Mouse (Mus musculus): ENCODE data around the gene Nxf1. TPM values are rescaled to one million over a fixed set of nuclear protein-coding genes. Genes with fewer than 3 reads are reported as not detected.
"Not testable (repeated sequence)": the region's sequence is repeated elsewhere in the genome, so short reads cannot be mapped to it uniquely, and the experiment has no call there.

The Nxf1 gene
- total RNA-seq, 2 experiments from 2014 or later, result 99.8 to 119 TPM

DNA sequence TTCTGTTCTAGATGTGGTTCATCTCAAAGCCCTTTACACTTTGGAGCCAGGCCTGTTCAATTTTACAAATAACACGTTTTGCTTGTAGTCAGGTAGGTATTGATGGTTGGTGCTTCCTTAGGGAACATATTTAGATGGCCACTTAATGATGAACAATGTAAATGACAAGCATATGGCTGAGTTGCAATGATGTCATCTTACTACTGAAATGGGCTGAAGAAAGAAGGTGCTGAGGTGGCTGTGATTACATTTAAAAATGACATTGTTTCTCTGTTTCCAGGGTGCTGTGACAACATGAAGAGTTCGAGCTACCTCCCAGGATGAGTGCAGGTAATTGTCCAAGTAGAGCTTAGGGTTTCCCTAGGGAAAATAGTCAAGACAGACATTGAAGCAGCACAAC is 32.5 kb upstream of the Nxf1 start:
- DNase-seq, result no peak

DNA sequence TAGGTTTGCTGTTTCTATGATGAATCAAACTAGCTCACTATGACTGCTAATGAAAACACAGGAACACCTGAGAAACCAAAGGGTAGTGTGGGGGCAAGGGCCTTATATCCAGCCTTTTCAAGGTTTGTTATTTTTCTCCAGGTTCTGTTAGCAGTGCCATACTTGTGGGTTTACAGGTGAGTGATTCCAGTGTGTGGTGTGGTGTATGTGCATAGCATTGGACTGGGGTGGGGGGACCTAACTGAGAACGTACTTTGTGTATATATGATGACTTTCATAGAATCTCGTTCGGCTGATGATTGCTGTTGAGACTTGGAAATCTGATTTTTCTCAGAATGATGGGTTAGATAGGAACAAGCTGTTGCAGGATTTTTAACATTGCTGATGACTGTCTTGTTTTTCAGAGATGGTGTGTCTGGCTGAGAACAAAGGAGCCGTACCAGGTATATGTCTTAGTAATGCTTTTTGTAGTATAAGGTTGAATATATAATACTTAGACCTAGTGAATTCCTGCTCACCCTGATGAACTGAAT is 31.7 kb upstream of the Nxf1 start:
- DNase-seq, result no peak

DNA sequence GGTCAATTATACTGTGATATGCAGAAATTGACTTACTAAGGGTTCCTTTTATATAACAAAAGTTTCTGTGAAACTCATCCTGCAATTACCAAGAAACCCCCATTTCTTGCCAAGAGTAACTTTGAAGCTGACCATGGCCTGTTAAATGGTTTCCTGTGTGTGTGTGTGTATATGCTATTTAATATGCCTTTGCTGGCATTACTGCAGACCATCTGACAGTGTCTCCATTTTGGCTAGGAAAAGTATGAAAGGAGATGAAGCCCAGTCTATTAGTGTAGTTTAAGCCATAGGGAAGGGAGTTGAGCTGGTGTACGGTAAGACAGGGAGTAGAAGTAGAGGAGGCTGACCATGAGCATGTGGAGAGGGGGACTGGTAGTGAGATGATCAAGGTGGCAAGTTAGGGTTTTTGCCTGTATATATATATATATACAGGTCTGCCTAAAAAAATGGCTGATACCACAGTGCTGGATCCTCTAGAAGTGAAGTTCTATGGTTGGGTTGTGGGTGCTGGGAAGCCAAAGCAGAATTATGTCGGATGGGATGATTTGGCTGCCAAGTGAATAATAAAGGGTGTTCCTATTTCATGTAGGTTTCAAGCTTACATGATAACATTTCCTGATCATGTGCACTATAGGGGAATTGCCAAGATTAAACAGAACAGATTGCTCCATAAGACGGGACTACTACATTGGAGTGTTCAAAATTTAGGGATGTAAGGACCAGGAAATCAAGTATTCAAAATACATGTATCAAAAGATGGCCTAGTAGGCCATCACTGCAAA is 30.1 kb upstream of the Nxf1 start:
- no peak for DNase-seq

DNA sequence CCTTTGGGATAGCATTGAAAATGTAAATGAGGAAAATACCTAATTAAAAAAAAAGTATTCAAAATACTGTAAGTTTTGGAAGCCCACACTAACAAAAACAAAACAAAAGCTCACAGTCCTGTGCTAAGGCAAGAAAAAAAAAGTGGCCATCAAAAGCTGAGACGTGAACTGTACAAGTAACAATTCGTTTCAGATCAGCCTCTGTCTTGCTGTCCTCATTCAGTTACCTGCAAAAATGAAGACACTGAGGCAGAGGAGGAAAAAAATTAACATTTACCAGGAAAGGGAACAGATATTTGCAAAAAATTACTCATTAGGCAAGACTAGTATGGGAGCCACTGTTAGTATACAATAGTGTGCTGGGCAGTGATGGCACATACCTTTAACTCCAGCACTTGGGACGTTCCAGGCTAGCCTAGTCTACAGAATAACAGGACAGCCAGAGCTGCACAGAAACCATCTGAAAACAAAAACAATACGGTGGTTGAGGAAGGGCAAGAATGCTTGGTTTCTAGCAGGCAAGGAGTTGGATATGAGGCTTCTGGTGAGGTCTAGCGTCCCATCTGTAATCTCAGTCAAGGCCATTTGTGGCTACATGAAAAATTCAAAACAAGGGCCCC is 29.3 kb upstream of the Nxf1 start:
- DNase-seq, result no peak

DNA sequence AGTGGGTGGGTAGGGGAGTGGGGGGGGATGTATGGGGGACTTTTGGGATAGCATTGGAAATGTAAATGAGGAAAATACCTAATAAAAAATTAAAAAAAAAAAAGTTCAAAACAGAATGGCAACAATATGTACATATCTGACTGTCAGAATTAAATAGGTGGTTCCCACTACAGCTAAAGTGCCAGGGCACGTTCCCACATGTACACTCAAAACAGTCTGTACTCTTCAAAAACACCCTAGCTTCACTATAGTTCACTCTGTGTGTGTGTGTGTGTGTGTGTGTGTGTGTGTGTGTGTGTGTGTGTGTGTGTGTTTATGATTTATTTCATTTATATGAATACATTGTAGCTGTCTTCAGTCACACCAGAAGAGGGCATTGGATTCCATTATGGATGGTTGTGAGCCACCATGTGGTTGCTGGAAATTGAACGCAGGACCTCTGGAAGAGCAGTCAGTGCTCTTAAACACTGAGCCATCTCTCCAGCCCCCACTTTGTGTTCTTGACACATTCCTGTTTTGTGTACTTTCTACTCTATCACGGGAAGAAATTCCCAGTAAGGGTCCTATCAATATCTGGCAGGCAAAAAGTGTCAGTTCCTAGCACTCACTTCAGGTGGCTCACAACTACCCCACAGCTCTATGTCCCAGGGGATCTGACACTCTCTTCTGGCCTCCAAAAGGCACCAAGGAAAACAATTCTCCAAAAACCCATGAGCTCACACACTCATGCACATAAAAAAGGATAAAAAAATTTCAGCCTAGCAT is 28.4 kb upstream of the Nxf1 start:
- not testable (repeated sequence) for DNase-seq

DNA sequence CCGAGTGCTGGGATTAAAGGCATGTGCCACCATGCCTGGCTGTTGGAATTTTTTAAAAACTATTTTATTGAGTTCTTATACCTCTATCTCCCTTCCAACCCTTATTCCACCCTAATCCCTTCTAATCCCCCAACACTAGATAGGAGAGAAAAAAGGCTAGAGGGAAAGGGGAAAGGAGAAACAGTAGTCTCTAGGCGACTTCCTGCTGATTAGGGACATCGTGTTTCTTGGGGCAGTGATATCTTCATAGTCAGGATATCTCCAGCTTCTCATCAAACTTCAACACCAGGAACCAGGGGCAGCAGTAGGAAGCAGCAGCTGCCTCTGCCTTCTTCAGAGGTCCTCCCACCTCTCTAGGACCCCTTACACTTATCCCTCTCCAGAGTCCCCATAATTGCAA is 22.5 kb upstream of the Nxf1 start:
- DNase-seq, result no peak

DNA sequence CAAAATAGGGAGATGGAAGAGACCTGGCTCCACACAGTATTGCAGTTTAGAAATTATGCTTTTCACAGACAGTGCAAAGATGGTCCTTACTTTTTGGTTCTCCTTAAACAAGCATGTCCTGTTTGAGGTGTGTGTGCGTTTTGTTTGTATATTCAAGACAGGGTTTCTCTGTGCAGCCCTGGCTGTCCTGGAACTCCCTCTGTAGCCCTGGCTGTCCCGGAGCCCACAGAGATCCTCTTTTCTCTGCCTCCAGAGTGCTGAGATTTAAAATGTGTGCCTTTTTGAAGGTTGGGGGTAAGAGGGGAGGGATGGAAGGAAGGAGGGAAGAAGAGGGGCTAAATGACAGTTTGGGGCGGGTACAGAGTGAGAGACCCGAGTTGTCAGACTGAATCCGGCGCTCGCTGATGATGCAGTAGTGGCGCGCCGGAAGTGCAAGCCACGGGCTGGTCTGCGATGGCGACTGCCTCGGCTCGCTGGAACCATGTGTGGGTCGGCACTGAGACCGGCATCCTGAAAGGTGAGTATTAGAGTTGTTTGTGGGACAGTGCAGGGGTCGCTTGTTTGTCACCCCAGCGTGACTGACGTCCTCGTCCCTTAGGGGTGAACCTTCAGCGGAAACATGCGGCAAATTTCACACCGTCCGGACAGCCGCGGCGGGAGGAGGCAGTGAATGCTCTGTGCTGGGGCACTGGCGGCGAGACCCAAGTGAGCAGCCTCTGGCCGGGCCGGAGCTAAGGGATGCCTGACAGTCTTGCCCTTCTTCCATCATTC is 21.3 kb upstream of the Nxf1 start, which contains the start of gene Wdr74:
TSS of gene Wdr74 (plus strand) at position 439 of the 771 bp plus-strand sequence.
- DNase-seq, result peak; percentile 90 to 92

DNA sequence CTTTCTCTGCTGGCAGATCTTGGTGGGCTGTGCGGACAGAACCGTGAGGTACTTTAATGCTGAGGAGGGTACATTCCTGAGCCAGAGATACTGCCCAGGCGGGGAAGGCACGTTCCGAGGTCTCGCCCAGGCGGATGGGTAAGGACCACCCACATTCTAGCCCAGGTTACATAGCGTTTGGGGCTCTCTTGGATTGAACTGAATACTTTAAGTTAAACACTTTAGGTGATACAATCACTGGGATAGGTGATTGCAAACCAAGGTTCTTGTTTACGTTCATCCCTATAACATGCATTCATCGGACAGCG is 20.8 kb upstream of the Nxf1 start:
- no peak for DNase-seq

DNA sequence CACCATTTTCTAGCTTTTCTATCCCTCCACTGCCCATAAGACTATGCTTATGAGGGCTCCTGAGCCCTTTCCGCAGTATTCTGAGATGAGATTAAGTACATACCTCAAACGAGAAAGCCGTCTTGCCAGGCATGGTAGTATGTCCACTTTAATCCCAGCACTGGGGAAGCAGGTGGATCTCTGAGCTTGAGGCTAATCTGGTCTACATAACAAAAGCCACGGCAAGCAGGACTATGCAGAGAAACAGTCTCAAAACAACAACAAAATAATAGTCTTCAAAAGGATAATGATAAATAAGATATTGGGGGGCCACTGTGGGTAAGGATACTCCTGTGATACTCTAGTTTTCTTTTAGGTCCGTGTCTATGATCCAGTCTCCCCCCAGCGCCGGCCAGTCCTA is 18.0 kb upstream of the Nxf1 start:
- no peak for DNase-seq

DNA sequence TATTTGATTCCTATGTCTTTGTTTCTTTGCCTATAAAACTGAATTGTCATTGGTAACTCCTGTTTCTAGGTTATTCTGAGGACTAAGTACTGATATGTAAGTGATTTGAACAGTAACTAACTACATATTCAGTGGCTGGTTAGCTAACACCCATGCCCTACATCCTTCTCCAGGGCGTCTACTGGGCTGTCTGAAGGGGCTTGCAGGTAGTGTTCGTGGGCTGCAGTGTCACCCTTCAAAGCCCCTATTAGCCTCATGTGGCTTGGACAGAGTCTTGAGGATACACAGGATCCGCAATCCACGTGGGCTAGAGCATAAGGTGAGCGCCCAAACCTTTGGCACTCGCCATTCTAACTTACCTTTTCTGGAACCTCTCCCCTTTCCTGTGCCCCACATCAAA is 17.2 kb upstream of the Nxf1 start:
- no peak for DNase-seq

DNA sequence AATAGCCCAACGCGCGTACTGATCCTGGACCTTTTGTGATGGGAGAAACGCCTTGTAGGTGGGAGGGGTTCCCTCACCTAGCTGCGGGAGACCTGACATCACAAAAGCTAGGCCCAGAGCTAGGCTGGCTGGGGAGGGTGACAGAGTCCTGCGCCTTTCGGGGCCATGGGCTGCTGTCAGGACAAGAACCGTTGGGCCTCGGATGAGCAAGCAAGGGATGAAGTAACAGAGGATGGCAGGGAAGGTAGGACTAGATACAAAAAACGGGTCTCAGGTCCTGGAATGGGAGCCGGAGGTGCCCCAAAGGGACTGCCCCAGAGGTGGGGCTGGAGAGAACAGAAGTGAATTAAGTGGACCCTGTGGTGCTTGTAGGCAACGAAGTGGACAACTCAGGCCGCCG is 16.3 kb upstream of the Nxf1 start, which contains the start of gene 1700092M07Rik:
TSS of gene 1700092M07Rik (plus strand) at position 116 of the 400 bp plus-strand sequence.
- DNase-seq, result no peak

DNA sequence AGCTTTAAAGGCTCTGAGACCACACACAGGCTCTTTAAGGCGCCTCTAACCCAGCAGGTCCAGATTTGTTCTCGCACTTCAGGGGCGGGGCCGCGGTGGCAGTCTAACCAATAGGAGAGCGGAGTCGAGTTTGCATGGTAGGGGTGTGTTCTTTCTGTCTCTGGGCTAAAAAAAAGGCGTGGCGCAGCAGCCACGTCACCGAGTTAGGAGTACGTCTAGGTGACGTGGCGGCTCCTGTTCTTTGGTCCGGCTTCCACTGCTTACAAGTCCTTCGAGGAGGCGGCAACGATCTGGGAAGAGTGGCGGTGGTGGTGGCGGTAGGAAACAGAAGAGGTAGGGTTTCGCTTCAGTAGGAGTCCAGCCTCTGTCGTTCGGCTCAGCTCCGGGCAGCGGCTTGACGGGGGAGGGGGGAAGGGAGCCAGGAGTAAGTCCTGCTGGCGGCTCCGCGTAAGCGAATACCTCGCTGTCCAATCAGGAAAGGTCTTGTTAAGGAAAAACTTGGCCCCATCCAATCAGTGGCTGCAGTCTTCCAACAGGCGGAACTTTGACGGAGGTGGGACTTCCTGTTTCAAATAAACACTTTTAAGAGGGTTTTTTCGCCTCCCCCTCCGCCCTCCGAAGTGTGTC is 15.5 kb upstream of the Nxf1 start, which contains the start of gene Stx5a:
TSS of gene Stx5a (plus strand) at position 171 of the 627 bp plus-strand sequence.
- DNase-seq, result peak; percentile 95

DNA sequence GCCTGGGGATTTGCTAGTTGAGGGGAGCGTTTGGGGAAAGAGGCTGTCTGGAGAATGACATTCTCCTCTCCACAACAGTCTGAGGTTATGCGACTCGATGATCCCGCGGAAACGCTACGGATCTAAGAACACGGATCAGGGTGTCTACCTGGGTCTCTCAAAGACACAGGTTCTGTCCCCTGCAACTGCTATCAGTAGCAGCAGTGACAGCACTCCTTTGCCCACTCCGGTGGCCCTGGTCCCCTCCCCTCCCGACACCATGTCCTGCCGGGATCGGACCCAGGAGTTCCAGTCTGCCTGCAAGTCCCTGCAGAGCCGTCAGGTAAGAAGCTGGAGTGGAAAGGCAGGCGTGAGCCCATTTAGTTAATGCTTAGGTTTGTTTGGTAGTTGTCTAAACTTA is 14.7 kb upstream of the Nxf1 start:
- no peak for DNase-seq

DNA sequence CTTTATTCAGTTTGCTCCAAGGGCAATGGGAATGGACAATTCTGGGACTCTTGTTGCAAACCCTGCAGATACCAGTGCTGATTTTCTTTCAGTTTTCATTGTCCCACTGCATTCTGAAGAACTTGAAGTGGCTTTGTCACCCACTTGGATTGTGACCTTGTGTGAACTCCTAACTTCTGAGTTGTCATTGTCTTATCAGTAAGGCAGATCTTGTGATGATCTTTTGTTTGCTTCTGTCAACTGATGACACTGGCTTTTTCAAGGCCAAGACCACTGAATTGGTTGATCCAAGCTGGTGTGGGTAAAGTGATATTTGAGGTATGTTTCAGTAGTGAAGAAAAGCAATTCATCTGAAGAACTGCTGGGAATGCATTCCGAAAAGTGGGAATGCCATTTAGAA is 11.5 kb upstream of the Nxf1 start:
- no peak for DNase-seq

DNA sequence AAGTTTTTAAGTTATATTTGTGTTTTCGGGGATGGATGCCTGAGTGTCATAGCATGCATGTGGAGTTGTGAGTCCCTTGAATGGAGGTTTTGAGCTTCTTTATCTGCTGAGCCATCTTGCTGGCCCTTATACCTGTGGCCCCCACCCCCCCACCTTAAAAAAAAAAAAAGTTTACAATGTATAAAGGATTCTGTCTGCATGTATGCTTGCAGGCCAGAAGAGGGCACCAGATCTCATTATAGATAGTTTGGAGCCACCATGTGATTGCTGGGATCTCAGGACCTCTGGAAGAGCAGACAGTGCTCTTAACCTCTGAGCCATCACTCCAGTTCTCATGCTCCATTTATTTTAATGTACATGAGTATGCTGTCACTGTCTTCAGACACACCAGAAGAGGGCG is 9.5 kb upstream of the Nxf1 start:
- no peak for DNase-seq

DNA sequence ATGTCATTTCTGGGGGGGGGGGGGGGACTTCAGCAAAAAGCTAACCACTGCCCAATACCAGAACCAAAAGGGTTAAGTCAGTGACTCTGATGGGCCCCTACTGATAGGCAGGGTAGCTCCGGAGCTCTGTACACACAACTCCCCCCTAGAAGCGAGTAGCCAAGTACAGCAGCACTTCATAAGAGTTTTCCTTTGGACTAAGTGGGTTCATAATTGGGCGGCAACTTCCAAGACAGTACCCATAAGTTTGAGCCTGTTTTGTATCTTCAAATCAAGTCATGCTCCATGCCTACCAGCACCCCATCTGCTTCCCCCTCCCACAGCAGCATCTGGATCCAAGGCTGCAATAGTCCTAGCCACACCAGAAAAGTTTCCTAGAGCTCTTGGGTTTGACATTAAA is 1.2 kb upstream of the Nxf1 start:
- DNase-seq, result no peak

DNA sequence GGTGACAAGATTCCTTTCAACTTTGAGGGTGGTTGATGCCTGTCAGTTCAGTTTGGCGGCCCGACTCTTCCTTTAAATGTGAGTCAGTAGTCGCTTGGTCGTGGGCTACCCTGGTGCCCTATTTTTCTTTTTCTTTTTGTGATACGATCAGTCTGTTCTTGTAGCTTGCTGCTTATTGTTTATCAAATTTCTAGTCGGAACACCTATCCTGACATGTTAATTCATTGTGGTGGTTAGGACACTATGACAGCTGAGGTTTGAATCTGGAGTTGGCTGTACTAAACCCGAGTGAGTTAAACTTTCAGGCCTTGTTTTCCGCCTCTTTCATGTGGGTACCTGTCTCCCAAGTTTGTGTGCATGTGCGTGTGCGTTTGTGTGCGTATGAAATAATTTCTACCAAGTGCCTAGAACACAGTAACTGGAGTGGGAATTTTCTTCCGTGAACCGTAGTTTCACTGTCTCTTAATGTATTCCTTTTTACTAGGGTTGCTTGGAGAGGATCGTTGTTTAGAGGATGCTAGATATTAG is 662 bp downstream of the Nxf1 start:
- DNase-seq, result no peak

DNA sequence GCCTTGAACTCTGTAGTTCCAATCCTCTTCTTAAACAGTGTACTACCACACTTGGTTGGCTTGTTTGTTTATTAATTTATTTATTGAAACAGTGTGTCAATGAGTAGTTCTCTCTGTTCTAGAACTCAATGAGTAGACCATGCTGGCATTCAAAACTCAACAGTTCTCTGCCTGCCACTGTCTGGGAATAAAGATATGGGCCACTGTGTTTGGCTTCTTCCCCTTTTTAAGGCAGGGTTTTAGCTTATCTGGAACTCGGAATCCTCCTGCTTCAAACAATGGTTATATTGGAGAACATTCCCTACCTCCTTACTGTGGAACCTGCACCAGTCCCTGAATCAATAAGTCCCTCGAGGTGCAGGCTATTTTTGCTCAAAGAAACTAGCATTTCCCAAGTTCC is 2.0 kb downstream of the Nxf1 start:
- DNase-seq, result no peak

DNA sequence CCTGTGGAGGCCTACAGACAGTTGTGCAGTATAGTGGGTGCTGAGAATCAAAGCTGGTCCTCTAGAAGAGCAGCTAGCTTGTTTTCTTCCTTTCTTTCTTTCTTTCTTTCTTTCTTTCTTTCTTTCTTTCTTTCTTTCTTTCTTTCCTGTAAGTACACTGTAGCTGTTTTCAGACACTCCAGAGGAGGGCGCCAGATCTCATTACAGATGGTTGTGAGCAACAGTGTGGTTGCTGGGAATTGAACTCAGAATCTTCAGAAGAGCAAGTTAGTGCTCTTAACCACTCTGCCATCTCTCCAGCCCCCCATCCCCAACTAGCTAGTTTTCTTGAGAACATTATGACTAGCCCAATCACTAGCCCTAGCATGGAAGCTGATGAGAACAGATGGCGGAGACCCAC is 3.9 kb downstream of the Nxf1 start:
- DNase-seq, result no peak

DNA sequence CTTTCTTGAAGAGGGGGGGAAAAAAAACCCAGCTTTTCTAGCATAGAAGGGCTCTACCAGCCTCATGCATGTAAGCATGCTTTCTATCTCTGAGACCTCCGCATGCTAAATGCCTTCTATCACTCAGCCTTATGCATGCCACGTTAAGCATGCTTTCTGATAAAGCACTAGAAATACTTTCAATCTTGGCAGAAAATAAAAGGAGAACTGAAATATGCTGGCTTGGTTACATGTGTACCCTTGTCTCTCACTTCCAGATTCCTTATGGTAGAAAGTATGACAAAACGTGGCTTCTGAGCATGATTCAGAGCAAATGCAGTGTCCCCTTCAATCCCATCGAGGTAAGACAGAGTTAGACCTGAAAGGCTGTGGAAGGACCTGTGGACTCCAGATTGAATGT is 6.4 kb downstream of the Nxf1 start:
- no peak for DNase-seq

DNA sequence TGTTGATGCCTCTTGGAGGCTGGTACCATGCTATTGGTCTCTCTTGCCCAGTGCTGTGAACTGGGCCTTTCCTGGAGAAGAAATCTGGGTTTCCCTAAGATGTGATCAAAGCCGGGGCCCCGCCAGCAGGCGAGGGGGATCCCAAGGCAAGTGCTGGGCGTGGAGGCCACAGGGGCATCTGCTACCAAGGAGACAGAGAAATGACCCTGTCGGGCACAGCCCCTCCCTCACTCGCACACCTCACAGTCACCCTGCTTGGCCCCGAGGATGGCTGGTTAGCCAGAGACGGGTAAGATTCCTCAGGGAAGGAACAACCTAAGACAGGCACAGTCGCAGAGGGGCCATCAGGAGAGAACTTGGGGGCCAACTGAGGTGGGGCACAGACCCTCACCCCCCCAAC is 8.7 kb downstream of the Nxf1 start:
- no peak for DNase-seq
